Mouse (Mus musculus) gastrocnemius, adult 18-20 months (tissue): ENCODE data around the gene Lsmem1. TPM values are rescaled to one million over a fixed set of nuclear protein-coding genes. Genes with fewer than 3 reads are reported as not detected.
A peak's percentile ranks its signal among the peaks of the same experiment; 100 is the strongest.

Experiments used
- DNase-seq: peaks from one replicate; pipeline ENCODE4 v3.0.0; 2021; ENCODE audit warnings: low spot score
- microRNA-seq: library from miRNA; unstranded; fragments of <30 nt; microRNA quantifications from one replicate; pipeline ENCODE4 v1.2.0, GENCODE M21; 2021
- total RNA-seq, 2 experiments: library from RNA; stranded (reverse); gene quantifications; 2 replicates each; pipeline ENCODE4 v1.2.3; 2021

Lsmem1 gene
- total RNA-seq, 2 experiments from 2014 or later = 60.6 to 68.5 TPM

DNA sequence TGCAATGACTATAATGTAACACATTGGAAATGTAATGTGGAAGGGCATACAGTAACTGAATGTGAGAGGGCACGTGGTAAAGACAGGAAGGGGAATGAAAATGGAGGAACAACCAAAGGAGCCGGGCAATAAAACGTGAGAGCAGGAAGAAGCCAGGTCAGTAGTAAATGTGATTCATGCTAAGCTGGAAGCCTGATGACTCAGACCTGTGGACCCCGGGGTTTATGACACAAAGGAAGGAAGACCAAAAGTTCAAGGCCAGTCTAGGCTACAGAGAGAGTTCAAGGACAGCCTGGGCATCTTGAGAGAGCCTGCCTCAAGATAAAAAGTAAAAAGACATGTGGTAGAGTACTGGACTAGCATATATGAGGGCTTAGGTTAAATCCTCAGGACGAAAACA is 52.8 kb downstream of the Lsmem1 start:
- no peak for DNase-seq

GRCm38 (mm10) chr12:40140706-40141105 is 58.6 kb downstream of the Lsmem1 start:
- no peak for DNase-seq

GRCm38 (mm10) chr12:40139484-40140245 is 59.6 kb downstream of the Lsmem1 start:
- DNase-seq = no peak

GRCm38 (mm10) chr12:40134529-40134928 is 64.8 kb downstream of the Lsmem1 start:
- no peak for DNase-seq

GRCm38 (mm10) chr12:40133573-40134271 is 65.6 kb downstream of the Lsmem1 start, which contains the start of gene Scin:
Scin (minus strand) TSS chr12:40134228.
- peak; percentile 15 for DNase-seq

DNA sequence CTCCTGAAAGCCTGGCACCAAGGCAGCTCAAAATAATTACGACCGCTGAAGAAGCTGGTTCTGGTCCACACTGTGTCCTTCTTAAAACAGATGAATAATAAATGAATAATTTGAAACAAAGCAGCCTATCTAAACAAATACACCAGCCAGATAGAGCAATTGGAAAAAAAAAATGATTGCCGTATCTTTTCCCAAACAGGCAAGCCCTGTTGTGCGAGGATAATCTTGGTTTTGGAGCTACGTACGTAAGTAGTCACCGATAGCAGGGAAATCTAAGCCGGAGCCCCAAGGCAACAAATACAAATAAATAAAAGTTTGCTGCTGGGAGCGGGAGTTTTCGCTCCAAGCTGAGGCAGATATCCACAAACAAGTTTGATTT is 66.1 kb downstream of the Lsmem1 start:
- DNase-seq = no peak

Small RNA genes lying within 50 kb of the gene (microRNA-seq; reads per million reads assigned to microRNA genes)
- 9.2 reads per million, percentile 22 among the genes with 10 or more reads in this experiment for gene Mir1938

Other genes with a start within 250 kb of the Lsmem1 start
- gene Arl4a, start 161.5 kb downstream of the Lsmem1 start, total RNA-seq = 10 to 100 TPM; 21.9 to 23.0 TPM
- gene Scin, start 65.3 kb downstream of the Lsmem1 start, total RNA-seq = 1 to 10 TPM; 1.4 to 1.6 TPM
- gene Ifrd1, start 49.0 kb upstream of the Lsmem1 start, total RNA-seq = 100 to 1,000 TPM in 1 of 2 experiments, 10 to 100 TPM in 1; 79.2 to 225 TPM
- 1 to 10 TPM; 8.0 to 9.1 TPM for gene Zfp277, start 246.4 kb upstream of the Lsmem1 start, total RNA-seq
- gene Dock4, start 246.5 kb upstream of the Lsmem1 start, total RNA-seq = 10 to 100 TPM in 1 of 2 experiments, 1 to 10 TPM in 1; 8.2 to 10.1 TPM